Mouse (Mus musculus) limb, embryonic 14.5 days (tissue): Measurements from ENCODE around the gene Ovgp1. TPM values are rescaled to one million over a fixed set of nuclear protein-coding genes. Genes with fewer than 3 reads are reported as not detected.
A peak's percentile ranks its signal among the peaks of the same experiment; 100 is the strongest.

Experiments
- ATAC-seq: fragments of 200-750 bp; cut with Nextera tagmentation; 2 replicates; pipeline ENCODE4 v1.8.0; 2017; ENCODE audit warnings: low read depth, moderate number of reproducible peaks, moderate TSS enrichment; ENCODE audit not compliant: low FRiP score
- DNase-seq: peaks from one replicate; pipeline ENCODE4 v3.0.0-alpha.2; 2015; ENCODE audit warnings: low spot score
- H3K27ac ChIP-seq: fragments of 300-500 bp; sonication (generic); replicated peaks from 2 replicates; pipeline ENCODE4 v1.5.1; 2014; ENCODE audit warnings: low read depth, mild to moderate bottlenecking, low read length, moderate library complexity, mixed read lengths
- H3K27me3 ChIP-seq: fragments of 300-500 bp; sonication (generic); 2 replicates; pipeline ENCODE4 v1.6.1; 2014; ENCODE audit warnings: low read length, mixed read lengths; ENCODE audit not compliant: control insufficient read depth, insufficient read depth
- H3K36me3 ChIP-seq: fragments of 300-500 bp; sonication (generic); 2 replicates; pipeline ENCODE4 v1.6.1; 2014; ENCODE audit warnings: mild to moderate bottlenecking, low read length, moderate library complexity, mixed read lengths; ENCODE audit not compliant: control insufficient read depth, insufficient read depth
- H3K4me1 ChIP-seq: fragments of 300-500 bp; sonication (generic); 2 replicates; pipeline ENCODE4 v1.6.1; 2014; ENCODE audit warnings: antibody characterized with exemption, low read length, mixed read lengths; ENCODE audit not compliant: control insufficient read depth, insufficient read depth
- H3K4me2 ChIP-seq: fragments of 300-500 bp; sonication (generic); replicated peaks from 2 replicates; pipeline ENCODE4 v1.6.1; 2014; ENCODE audit warnings: low read depth, mild to moderate bottlenecking, low read length, moderate library complexity; ENCODE audit not compliant: severe bottlenecking
- H3K4me3 ChIP-seq: fragments of 300-500 bp; sonication (generic); replicated peaks from 2 replicates; pipeline ENCODE4 v1.5.1; 2014; ENCODE audit warnings: low read length
- H3K9ac ChIP-seq: fragments of 300-500 bp; sonication (generic); 2 replicates; pipeline ENCODE4 v1.6.1; 2014; ENCODE audit warnings: mild to moderate bottlenecking, low read depth, low read length, moderate library complexity; ENCODE audit not compliant: severe bottlenecking
- H3K9me3 ChIP-seq: fragments of 300-500 bp; sonication (generic); 2 replicates; pipeline ENCODE4 v1.6.1; 2016; ENCODE audit warnings: low read length; ENCODE audit not compliant: control insufficient read depth
- POLR2A ChIP-seq: fragments of 200-500 bp; IDR thresholded peaks from 2 replicates; pipeline ENCODE4 v1.8.0; 2012; ENCODE audit warnings: inconsistent platforms, mild to moderate bottlenecking, moderate library complexity, borderline replicate concordance; ENCODE audit not compliant: insufficient read depth, insufficient read length; ENCODE audit errors: extremely low read depth
- WGBS: fragments of 180-500 bp; shearing (Covaris S2); extraction: QIAGEN DNeasy Blood & Tissue Kit; methylation state at CpG from one replicate; pipeline ENCODE4 v1.1.7; 2014; 5-methylcytosine and 5-hydroxymethylcytosine counted together
- polyA plus RNA-seq, 2 experiments: library from polyadenylated mRNA; depleted of rRNA in 1 of 2; stranded (reverse) in 1 of 2; unstranded in 1 of 2; fragments of >200 nt; fragmentation: Nextera tagmentation in 1 of 2; extraction: Ambion mirVana in 1 of 2; gene quantifications; 2 replicates each; pipeline versions ENCODE4 v1.2.1 to v1.2.3; 2012 to 2014

Ovgp1 gene
- polyA plus RNA-seq, 2 experiments = 0.37 to 3.6 TPM

DNA sequence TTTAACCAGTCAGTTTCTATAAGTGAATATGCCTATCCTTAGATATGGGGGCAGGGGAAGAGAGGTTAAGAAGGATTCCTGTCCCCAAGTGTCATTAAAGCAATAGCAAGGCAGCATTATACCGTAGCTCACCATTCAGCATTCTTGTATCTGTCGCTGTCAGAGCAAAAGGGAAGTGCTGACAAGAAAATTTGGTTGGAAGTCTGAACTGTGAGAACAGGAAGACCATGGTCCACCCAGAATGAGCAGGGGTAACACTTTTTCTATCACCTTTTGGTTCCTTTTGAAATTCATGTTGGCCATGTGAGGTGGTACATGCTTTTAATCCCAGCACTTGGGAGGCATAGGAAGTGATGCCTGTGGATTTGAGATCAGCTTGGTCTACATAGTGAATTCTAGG is 42.4 kb upstream of the Ovgp1 start:
- no peaks in the 10 kb centered on the region for H3K4me1 ChIP-seq
- H3K9me3 ChIP-seq = no peaks in the 10 kb centered on the region
- no peak overlapping the region for H3K4me3 ChIP-seq
- ATAC-seq (no peak), DNase-seq (no peak)
- H3K27me3 ChIP-seq = no peaks in the 10 kb centered on the region
- WGBS = 93% methylated on average over 2 of the region's 2 CpGs
- H3K27ac ChIP-seq = no peak overlapping the region
- H3K36me3 ChIP-seq = no peaks in the 10 kb centered on the region
- H3K4me2 ChIP-seq = no peak overlapping the region
- H3K9ac ChIP-seq = no peak overlapping the region
- TF ChIP-seq POLR2A = no peak

DNA sequence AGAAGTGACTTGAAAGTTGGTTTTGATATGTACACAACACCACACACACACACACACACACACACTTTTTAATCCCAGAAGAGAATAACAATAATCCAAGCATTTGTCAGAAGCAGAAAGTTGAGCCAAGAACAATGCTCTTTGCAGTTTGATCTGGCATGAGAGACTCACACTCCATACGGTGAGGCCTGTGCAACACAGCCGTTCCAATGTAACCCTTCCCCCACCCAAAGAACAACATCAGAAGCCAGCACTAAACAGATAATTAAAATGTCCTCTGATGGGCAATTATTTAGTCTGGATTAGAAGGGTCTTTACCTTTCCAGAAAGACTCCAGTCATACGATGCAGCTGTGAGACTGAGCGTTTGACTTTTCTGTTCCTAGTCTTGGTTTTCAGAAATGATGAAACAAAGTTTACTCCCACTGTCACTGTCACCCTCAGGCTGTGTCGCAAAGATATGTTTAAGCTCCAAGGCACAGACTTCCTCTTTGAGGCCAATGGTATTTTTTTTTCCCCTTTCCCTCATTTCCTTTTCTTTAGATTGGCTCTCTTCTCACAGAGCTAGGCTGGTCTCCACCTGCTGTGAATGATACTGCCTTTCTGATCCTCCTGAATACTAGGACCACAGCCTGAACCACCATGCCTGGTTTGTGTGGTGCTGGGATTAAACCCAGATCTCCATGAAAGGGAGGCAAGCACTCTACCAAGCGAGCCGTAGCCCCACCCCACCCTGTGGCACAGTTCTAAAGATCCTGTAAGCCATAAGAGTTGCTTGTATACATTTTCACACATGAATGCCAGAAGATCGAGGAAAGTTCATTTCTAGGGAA is 41.1 kb upstream of the Ovgp1 start, which contains the start of gene I830077J02Rik:
TSS of gene I830077J02Rik (minus strand) at position 425 of the 832 bp plus-strand sequence.
- no peak for ATAC-seq
- no peak for DNase-seq
- Histone ChIP-seq H3K27me3 (no peaks in the 10 kb centered on the region), H3K4me3 (no peak within 1 kb of the TSS), H3K4me1 (no peaks in the 10 kb centered on the region), H3K27ac (no peak within 1 kb of the TSS), H3K4me2 (no peak within 1 kb of the TSS), H3K36me3 (no peaks in the 10 kb centered on the region), H3K9ac (no peak within 1 kb of the TSS), H3K9me3 (no peaks in the 10 kb centered on the region)
- TF ChIP-seq POLR2A = no peak
- WGBS = 73% methylated on average over 8 of the region's 8 CpGs

DNA sequence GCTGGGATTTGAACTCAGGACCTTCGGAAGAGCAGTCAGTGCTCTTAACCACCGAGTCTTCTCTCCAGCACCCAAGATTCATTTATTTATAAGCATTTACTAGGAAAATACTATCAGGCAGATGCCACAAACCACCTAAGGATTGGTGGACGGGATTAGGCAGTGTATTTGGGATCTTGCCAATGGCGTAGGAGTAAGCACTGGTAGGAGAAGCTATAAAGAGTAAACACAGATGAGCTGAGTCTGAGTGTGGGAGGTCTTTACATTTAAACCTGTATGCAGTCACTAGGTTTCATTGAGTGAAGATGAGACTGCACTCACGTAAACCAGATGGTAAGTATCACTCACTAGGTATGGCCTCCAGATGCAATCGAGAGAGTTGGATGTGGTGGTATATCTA is 39.6 kb upstream of the Ovgp1 start:
- H3K4me1 ChIP-seq = no peaks in the 10 kb centered on the region
- no peak for TF ChIP-seq POLR2A
- H3K9me3 ChIP-seq = no peaks in the 10 kb centered on the region
- peaks cover 4% of the 10 kb centered on the region; the same call in 1 of the 2 replicates for H3K36me3 ChIP-seq
- no peak overlapping the region for H3K4me3 ChIP-seq
- H3K27ac ChIP-seq = no peak overlapping the region
- no peaks in the 10 kb centered on the region for H3K27me3 ChIP-seq
- 94% methylated on average over 6 of the region's 6 CpGs for WGBS
- no peak overlapping the region for H3K4me2 ChIP-seq
- ATAC-seq (no peak), DNase-seq (no peak)
- H3K9ac ChIP-seq = no peak overlapping the region

DNA sequence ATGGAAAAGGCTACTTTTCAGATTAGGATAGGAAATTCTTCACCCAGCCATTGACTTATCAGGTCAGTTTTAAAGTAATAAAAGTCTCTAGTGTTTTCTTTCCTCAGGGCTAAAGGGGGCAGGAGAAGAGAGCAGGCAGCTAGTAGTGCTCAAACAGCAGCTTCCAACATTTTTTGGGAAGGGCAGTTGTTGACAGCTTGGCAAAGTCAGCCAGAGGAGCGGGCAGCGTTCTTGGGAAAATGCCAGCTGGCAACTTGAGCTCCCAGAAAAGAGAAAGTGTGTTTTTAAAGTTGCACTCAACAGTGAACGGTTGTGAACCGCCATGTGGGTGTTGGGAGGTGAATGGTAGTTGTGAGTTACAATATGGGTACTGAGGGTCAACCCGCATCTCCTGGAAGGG is 38.5 kb upstream of the Ovgp1 start:
- TF ChIP-seq POLR2A = no peak
- no peaks in the 10 kb centered on the region for H3K4me1 ChIP-seq
- DNase-seq = peak; percentile 12
- no peak overlapping the region for H3K27ac ChIP-seq
- H3K4me2 ChIP-seq = no peak overlapping the region
- H3K27me3 ChIP-seq = no peaks in the 10 kb centered on the region
- H3K4me3 ChIP-seq = no peak overlapping the region
- H3K9ac ChIP-seq = no peak overlapping the region
- H3K36me3 ChIP-seq = peaks cover 4% of the 10 kb centered on the region; the same call in 1 of the 2 replicates
- no peaks in the 10 kb centered on the region for H3K9me3 ChIP-seq
- 90% methylated on average over 5 of the region's 5 CpGs for WGBS
- ATAC-seq = no peak

DNA sequence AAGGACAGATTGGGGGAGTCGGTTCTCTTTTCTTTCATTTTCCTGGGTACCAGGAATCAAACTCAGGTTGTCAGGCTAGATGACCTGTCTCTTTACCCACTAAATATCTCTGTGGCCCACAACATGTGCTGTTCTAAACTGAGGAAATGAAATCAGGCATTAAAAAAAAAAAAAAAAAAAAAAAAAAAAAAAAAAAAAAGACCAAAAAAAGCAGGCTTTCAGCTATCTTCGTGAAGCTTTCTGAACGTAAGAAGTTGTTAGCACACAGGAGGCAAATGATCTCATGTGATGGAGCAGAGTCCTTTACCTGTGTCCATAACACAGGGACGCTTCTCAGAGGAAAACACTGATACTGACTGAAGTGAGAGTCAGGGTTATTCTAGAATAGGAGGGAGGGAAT is 37.4 kb upstream of the Ovgp1 start:
- no peak overlapping the region for H3K4me2 ChIP-seq
- no peak overlapping the region for H3K27ac ChIP-seq
- no peak overlapping the region for H3K9ac ChIP-seq
- DNase-seq (no peak), ATAC-seq (no peak)
- H3K4me1 ChIP-seq = no peaks in the 10 kb centered on the region
- no peak overlapping the region for H3K4me3 ChIP-seq
- 87% methylated on average over 4 of the region's 4 CpGs for WGBS
- no peak for TF ChIP-seq POLR2A
- H3K9me3 ChIP-seq = no peaks in the 10 kb centered on the region
- no peaks in the 10 kb centered on the region for H3K27me3 ChIP-seq
- H3K36me3 ChIP-seq = peaks cover 12% of the 10 kb centered on the region
